Mouse (Mus musculus) heart, adult 2 months (tissue): ENCODE data around the gene Pum2.

Source experiments
- CTCF ChIP-seq: fragments of 200-600 bp; IDR thresholded peaks from 2 replicates; pipeline ENCODE4 v1.8.1; 2022; ENCODE audit warnings: antibody characterized with exemption, mild to moderate bottlenecking, moderate library complexity
- EP300 ChIP-seq: fragments of 200-500 bp; IDR thresholded peaks from 2 replicates; pipeline ENCODE4 v1.6.1; 2011; ENCODE audit warnings: low read depth, low read length, control low read depth; ENCODE audit not compliant: insufficient read depth
- POLR2A ChIP-seq: fragments of 200-500 bp; IDR thresholded peaks from 2 replicates; pipeline ENCODE4 v1.6.1; 2011; ENCODE audit warnings: mild to moderate bottlenecking, low read depth, low read length, control low read depth; ENCODE audit not compliant: insufficient read depth

DNA sequence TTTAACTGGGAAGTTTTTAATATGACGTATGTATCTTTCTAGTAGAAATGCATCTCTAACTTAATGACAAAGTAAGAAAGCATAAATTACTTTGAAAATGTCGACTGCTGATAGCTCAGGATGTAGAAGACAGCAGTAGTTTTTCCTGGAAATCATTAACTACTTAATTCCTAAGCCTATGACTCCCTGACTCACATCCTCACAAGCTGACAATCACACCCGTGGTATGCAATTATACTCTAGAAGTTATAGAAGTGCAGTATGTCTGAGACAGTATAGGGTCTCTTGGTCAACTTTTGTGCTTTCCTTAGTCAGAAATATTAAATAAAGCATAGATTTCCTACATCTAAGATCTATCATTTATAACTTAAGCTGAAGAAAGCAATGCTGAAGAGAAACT is 12.2 kb upstream of the Pum2 start:
- TF ChIP-seq CTCF (no peak), POLR2A (no peak), EP300 (no peak)
